In genomic region chr17:12318663-12319201, GRCm38 (mm10) we compare ENCODE assay signal across 8 mouse cellular contexts. TPM values are rescaled to one million over a fixed set of nuclear protein-coding genes. Genes with fewer than 3 reads are reported as not detected.
DNase-seq lines count a peak whose midpoint lies in the region; ATAC-seq lines count a peak whose summit lies in the region.

Map3k4 (minus strand) TSS chr17:12318796.

- H3K36me3 ChIP-seq in erythroblast, embryonic 14.5 days (ENCODE audit: control insufficient read depth), result no peaks in the 10 kb centered on the region
- H3K36me3 ChIP-seq in heart, embryonic 11.5 days (ENCODE audit: control insufficient read depth, insufficient read depth, low read length), result no peaks in the 10 kb centered on the region
- no peaks in the 10 kb centered on the region for H3K36me3 ChIP-seq in kidney, embryonic 16.5 days (ENCODE audit: insufficient read depth, low read length)

- WGBS in heart, embryonic 11.5 days (ENCODE audit: insufficient replicate concordance), result under 1% methylated on average over 33 of the region's 39 CpGs
- under 1% methylated on average over 37 of the region's 39 CpGs for WGBS in kidney, embryonic 16.5 days

- DNase-seq in CD4-positive, CD25-positive, alpha-beta regulatory T cell, adult 2 months (ENCODE audit: low read depth, low spot score), result peak; percentile 89
- peak; percentile 69 for DNase-seq in brain, embryonic 18.5 days (ENCODE audit: low read depth, low spot score)
- DNase-seq in liver, result peak; percentile 92
- peak; percentile 72 to 84 for DNase-seq in monocyte, adult 2 months (ENCODE audit: low read depth in 1 of 2, low spot score in 2 of 2)
- peak; percentile 82 to 92 for DNase-seq in spleen, postnatal 14 days (ENCODE audit: low spot score in 2 of 2)

- peak; percentile 95 for ATAC-seq in heart, embryonic 11.5 days (replicated peaks; ENCODE audit: insufficient number of reproducible peaks, low FRiP score, low TSS enrichment)
- ATAC-seq in kidney, embryonic 16.5 days (ENCODE audit: low FRiP score, low TSS enrichment), result peak; percentile 94

- H3K9me3 ChIP-seq in erythroblast, embryonic 14.5 days (ENCODE audit: control insufficient read depth, low read length), result no peaks in the 10 kb centered on the region
- H3K9me3 ChIP-seq in heart, embryonic 11.5 days (replicated peaks; ENCODE audit: control insufficient read depth, low read length), result no peaks in the 10 kb centered on the region
- H3K9me3 ChIP-seq in kidney, embryonic 16.5 days (ENCODE audit: low read length), result no peaks in the 10 kb centered on the region

- H3K27ac ChIP-seq in heart, embryonic 11.5 days (ENCODE audit: low read depth, low read length), result peak within 1 kb of the TSS; percentile 92
- peak within 1 kb of the TSS; percentile 97 for H3K27ac ChIP-seq in kidney, embryonic 16.5 days (ENCODE audit: low read length)

- peak within 1 kb of the TSS; percentile 91 for H3K9ac ChIP-seq in heart, embryonic 11.5 days (ENCODE audit: low read depth, low read length)
- peak within 1 kb of the TSS; percentile 95 for H3K9ac ChIP-seq in kidney, embryonic 16.5 days (replicated peaks; ENCODE audit: low read length)

- H3K27me3 ChIP-seq in erythroblast, embryonic 14.5 days (ENCODE audit: control insufficient read depth), result peaks cover 7% of the 10 kb centered on the region; the same call in 1 of the 2 replicates
- no peaks in the 10 kb centered on the region for H3K27me3 ChIP-seq in heart, embryonic 11.5 days (ENCODE audit: control insufficient read depth, insufficient read depth, low read length)
- no peaks in the 10 kb centered on the region for H3K27me3 ChIP-seq in kidney, embryonic 16.5 days (ENCODE audit: insufficient read depth, low read length)

- H3K4me2 ChIP-seq in heart, embryonic 11.5 days, result peak within 1 kb of the TSS; percentile 81
- peak within 1 kb of the TSS; percentile 83 for H3K4me2 ChIP-seq in kidney, embryonic 16.5 days (replicated peaks; ENCODE audit: low read depth, low read length)

- H3K4me1 ChIP-seq in erythroblast, embryonic 14.5 days (ENCODE audit: control insufficient read depth), result peaks cover 36% of the 10 kb centered on the region
- H3K4me1 ChIP-seq in heart, embryonic 11.5 days (ENCODE audit: control insufficient read depth, insufficient read depth, low read length), result peaks cover 26% of the 10 kb centered on the region
- H3K4me1 ChIP-seq in kidney, embryonic 16.5 days (ENCODE audit: insufficient read depth, low read length), result peaks cover 26% of the 10 kb centered on the region

- peak within 1 kb of the TSS; percentile 100 for H3K4me3 ChIP-seq in erythroblast, embryonic 14.5 days (replicated peaks)
- H3K4me3 ChIP-seq in heart, embryonic 11.5 days (ENCODE audit: low read depth, low read length), result peak within 1 kb of the TSS; percentile 99
- H3K4me3 ChIP-seq in kidney, embryonic 16.5 days (ENCODE audit: low read length), result peak within 1 kb of the TSS; percentile 90

RNA-seq across cellular contexts. Expression of gene Map3k4, which starts in this region (rescaled TPM):
- polyA plus RNA-seq in erythroblast, embryonic 14.5 days (2012), result 0.37 and 0.93 TPM in 2 replicates
- polyA plus RNA-seq in heart, embryonic 11.5 days (2014; fragmentation: Nextera tagmentation; extraction: Ambion mirVana), result 29.2 and 39.5 TPM in 2 replicates
- polyA plus RNA-seq in kidney, embryonic 16.5 days (2015; fragmentation: Nextera tagmentation; extraction: Ambion mirVana), result 36.0 and 38.8 TPM in 2 replicates

Comparison
In these comparisons a context has a peak if more than half of its experiments do, and no peak if none do; other contexts are left out.
1. Peak in every context shown above with its lines: DNase-seq, ATAC-seq, H3K4me3 ChIP-seq and H3K27ac ChIP-seq.
2. RNA of gene Map3k4 (polyA plus RNA-seq): 29.2 to 39.5 TPM in heart, embryonic 11.5 days and 36.0 to 38.8 TPM in kidney, embryonic 16.5 days; 0.37 to 0.93 TPM in erythroblast, embryonic 14.5 days; every median in the first group is over 10 times any median in the second.